ENCODE assay signal across 8 mouse cellular contexts in the genomic region with DNA sequence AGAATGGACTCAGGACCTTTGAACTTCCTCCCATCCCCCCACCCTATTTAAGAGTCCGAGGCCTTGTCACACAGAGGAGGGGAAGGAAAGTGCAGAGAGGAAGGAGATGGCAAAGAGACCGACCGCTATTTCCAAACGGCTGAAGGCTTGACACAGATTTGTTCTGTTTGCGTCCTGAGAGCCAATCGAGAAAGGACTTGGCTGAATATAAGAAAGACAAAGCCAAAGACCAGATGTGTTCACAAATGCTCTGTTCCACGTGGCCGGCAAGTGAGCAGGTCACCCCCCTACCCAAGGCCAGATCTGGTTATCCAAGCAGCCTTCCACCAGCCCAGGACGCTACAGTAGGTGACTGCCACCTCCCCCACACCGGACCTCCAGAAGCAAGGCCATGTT. TPM values are rescaled to one million over a fixed set of nuclear protein-coding genes. Genes with fewer than 3 reads are reported as not detected.
A peak's percentile ranks its signal among the peaks of the same experiment; 100 is the strongest.
DNase-seq lines count a peak whose midpoint lies in the region; ATAC-seq and TF ChIP-seq lines count a peak whose summit lies in the region.

No protein-coding gene starts in this region.

- no peak for TF ChIP-seq POLR2A in liver, adult 2 months (IDR thresholded peaks at IDR 0.05; ENCODE audit: extremely low read depth, insufficient read depth, low read length)

- H3K27ac ChIP-seq in liver, adult 2 months (replicated peaks; ENCODE audit: insufficient read depth, low read depth, low read length), result peak overlapping the region; percentile 93
- H3K27ac ChIP-seq in heart, embryonic 10.5 days, result peak overlapping the region; percentile 97
- H3K27ac ChIP-seq in limb, embryonic 10.5 days, result peak overlapping the region; percentile 93

- peaks cover 40% of the 10 kb centered on the region for H3K79me2 ChIP-seq in liver, adult 2 months (ENCODE audit: control insufficient read depth, insufficient read depth, low read length)

- H3K4me1 ChIP-seq in liver, adult 2 months (ENCODE audit: control insufficient read depth, insufficient read depth, low read length), result peaks cover 32% of the 10 kb centered on the region
- peaks cover 84% of the 10 kb centered on the region for H3K4me1 ChIP-seq in heart, embryonic 10.5 days
- H3K4me1 ChIP-seq in limb, embryonic 10.5 days, result peaks cover 73% of the 10 kb centered on the region

- no peaks in the 10 kb centered on the region for H3K9me3 ChIP-seq in heart, embryonic 10.5 days
- H3K9me3 ChIP-seq in limb, embryonic 10.5 days (replicated peaks), result no peaks in the 10 kb centered on the region

- peak overlapping the region; percentile 99 for H3K9ac ChIP-seq in liver, adult 2 months (ENCODE audit: low read depth, low read length)

- DNase-seq in liver, adult 2 months (ENCODE audit: extremely low read depth, low read depth, low spot score), result peak; percentile 89
- DNase-seq in liver, result no peak
- DNase-seq in brain, adult 2 months (ENCODE audit: low read depth, low spot score), result peak; percentile 53
- DNase-seq in heart, embryonic 10.5 days (ENCODE audit: low spot score), result no peak
- peak; percentile 55 for DNase-seq in limb, embryonic 10.5 days (ENCODE audit: low spot score)
- no peak for DNase-seq in c-Kit-positive CD71-positive TER-119-positive erythroid progenitor cells, embryonic 14.5 days (ENCODE audit: low spot score)
- no peak for DNase-seq in spleen, postnatal 10 days (ENCODE audit: low spot score in 2 of 2)

- under 1% methylated on average over 10 of the region's 10 CpGs for WGBS in liver, adult 2 months
- WGBS in heart, embryonic 10.5 days, result 4% methylated on average over 10 of the region's 10 CpGs
- WGBS in limb, embryonic 10.5 days, result 6% methylated on average over 10 of the region's 10 CpGs

- TF ChIP-seq CTCF in liver, adult 2 months (IDR thresholded peaks at IDR 0.05; ENCODE audit: low read depth, low read length), result no peak

- ATAC-seq in monocyte, adult 5-6 weeks (replicated peaks; ENCODE audit: insufficient number of reproducible peaks, low FRiP score, low TSS enrichment, poor library complexity, severe bottlenecking), result peak; percentile 19; the same call in 1 of the 2 replicates

- H3K27me3 ChIP-seq in liver, adult 2 months (ENCODE audit: control insufficient read depth, insufficient read depth, low read length), result no peaks in the 10 kb centered on the region
- H3K27me3 ChIP-seq in heart, embryonic 10.5 days (ENCODE audit: insufficient read depth, poor library complexity, severe bottlenecking), result no peaks in the 10 kb centered on the region
- no peaks in the 10 kb centered on the region for H3K27me3 ChIP-seq in limb, embryonic 10.5 days (ENCODE audit: low read depth, poor library complexity, severe bottlenecking)

- peak overlapping the region; percentile 70 for H3K4me3 ChIP-seq in liver, adult 2 months (ENCODE audit: insufficient read depth, low read depth, low read length)
- peak overlapping the region; percentile 84 for H3K4me3 ChIP-seq in heart, embryonic 10.5 days
- peak overlapping the region; percentile 65 for H3K4me3 ChIP-seq in limb, embryonic 10.5 days

- H3K36me3 ChIP-seq in liver, adult 2 months (ENCODE audit: control insufficient read depth, insufficient read depth, low read length), result no peaks in the 10 kb centered on the region
- H3K36me3 ChIP-seq in heart, embryonic 10.5 days, result peaks cover 11% of the 10 kb centered on the region; the same call in 1 of the 2 replicates
- peaks cover 25% of the 10 kb centered on the region for H3K36me3 ChIP-seq in limb, embryonic 10.5 days

RNA-seq across cellular contexts. Expression of a gene that starts 2.8 kb away (rescaled TPM):
- 15.4 and 18.1 TPM in 2 replicates for total RNA-seq in liver, adult 2 months (2014; rRNA removed)
- 7.2 and 7.5 TPM in 2 replicates for polyA plus RNA-seq in liver, adult 2 months (2012; rRNA removed)
- polyA plus RNA-seq in heart, embryonic 10.5 days (2016; fragmentation: Nextera tagmentation; extraction: Ambion mirVana), result 18.0 and 22.4 TPM in 2 replicates
- polyA plus RNA-seq in limb, embryonic 10.5 days (2016; fragmentation: Nextera tagmentation; extraction: Ambion mirVana), result 21.6 and 22.5 TPM in 2 replicates
- total RNA-seq in monocyte, adult 5-6 weeks (2017), result 88.0 to 99.7 TPM (median 95.7 TPM) in 3 replicates

RNA-seq across cellular contexts. Expression of a gene that starts 47.9 kb away (rescaled TPM):
- not detected in 2 replicates for total RNA-seq in liver, adult 2 months (2014; rRNA removed)
- polyA plus RNA-seq in liver, adult 2 months (2012; rRNA removed), result not detected in 2 replicates
- polyA plus RNA-seq in heart, embryonic 10.5 days (2016; fragmentation: Nextera tagmentation; extraction: Ambion mirVana), result 42.9 and 76.4 TPM in 2 replicates
- polyA plus RNA-seq in limb, embryonic 10.5 days (2016; fragmentation: Nextera tagmentation; extraction: Ambion mirVana), result not detected in 2 replicates
- total RNA-seq in monocyte, adult 5-6 weeks (2017), result not detected in 3 replicates

Comparison
In these comparisons a context has a peak if more than half of its experiments do, and no peak if none do; other contexts are left out.
1. DNase-seq: peak in liver, adult 2 months (single experiment), brain, adult 2 months (single experiment) and limb, embryonic 10.5 days (single experiment); none in liver (single experiment), heart, embryonic 10.5 days (single experiment), c-Kit-positive CD71-positive TER-119-positive erythroid progenitor cells, embryonic 14.5 days (single experiment) and spleen, postnatal 10 days (0 of 2).
2. RNA of a gene that starts 47.9 kb away (polyA plus RNA-seq): 42.9 to 76.4 TPM in heart, embryonic 10.5 days; not detected in limb, embryonic 10.5 days and not detected in liver, adult 2 months; every median in the first group is over 10 times any median in the second.
3. Peak in every context shown above with its lines, with median percentiles within 50 percentile points of each other: H3K27ac ChIP-seq and H3K4me3 ChIP-seq.